Mouse (Mus musculus) olfactory bulb, adult 2 months (tissue): ENCODE results near the gene Ctsh.

ENCODE experiments used
- CTCF ChIP-seq: fragments of 200-500 bp; IDR thresholded peaks from 2 replicates; pipeline ENCODE4 v1.5.1; 2012; ENCODE audit warnings: low read depth, mild to moderate bottlenecking, low read length, moderate library complexity; ENCODE audit not compliant: insufficient read depth
- POLR2A ChIP-seq: fragments of 200-500 bp; IDR thresholded peaks from 2 replicates; pipeline ENCODE4 v1.6.1; 2012; ENCODE audit warnings: mild to moderate bottlenecking, low read depth, low read length, moderate library complexity; ENCODE audit not compliant: insufficient read depth

- TF ChIP-seq POLR2A, result no peak
- no peak for TF ChIP-seq CTCF
Measured at GRCm38 (mm10) chr9:90055409-90055808, 1.5 kb downstream of the Ctsh start.
